Mouse (Mus musculus) thymus, adult 2 months (tissue): ENCODE results near the gene Ltbp3. TPM values are rescaled to one million over a fixed set of nuclear protein-coding genes. Genes with fewer than 3 reads are reported as not detected.

ENCODE experiments used
- DNase-seq: peaks from one replicate; pipeline ENCODE4 v3.0.0; 2021
- H3K27ac ChIP-seq: fragments of 200-500 bp; 2 replicates; pipeline ENCODE4 v1.5.1; 2012; ENCODE audit warnings: low read length, control low read depth; ENCODE audit not compliant: control insufficient read depth, insufficient read depth
- H3K27me3 ChIP-seq: fragments of 200-500 bp; 2 replicates; pipeline ENCODE4 v1.6.1; 2012; ENCODE audit warnings: mild to moderate bottlenecking, low read length, moderate library complexity, mixed read lengths; ENCODE audit not compliant: control insufficient read depth, insufficient read depth
- H3K36me3 ChIP-seq: fragments of 200-500 bp; 2 replicates; pipeline ENCODE4 v1.6.1; 2012; ENCODE audit warnings: mild to moderate bottlenecking, low read length, moderate library complexity; ENCODE audit not compliant: control insufficient read depth, insufficient read depth
- H3K4me1 ChIP-seq: fragments of 200-500 bp; replicated peaks from 2 replicates; pipeline ENCODE4 v1.6.1; 2012; ENCODE audit warnings: low read length; ENCODE audit not compliant: control insufficient read depth, insufficient read depth
- H3K4me3 ChIP-seq: fragments of 200-500 bp; 2 replicates; pipeline ENCODE4 v1.5.1; 2012; ENCODE audit warnings: mild to moderate bottlenecking, low read length, control low read depth, moderate library complexity; ENCODE audit not compliant: control insufficient read depth, insufficient read depth
- CTCF ChIP-seq: fragments of 200-500 bp; IDR thresholded peaks from 2 replicates; pipeline ENCODE4 v1.5.1; 2012; ENCODE audit warnings: mild to moderate bottlenecking, control low read depth, low read length, moderate library complexity, borderline replicate concordance; ENCODE audit not compliant: control insufficient read depth, poor library complexity, insufficient read depth; ENCODE audit errors: extremely low read depth
- POLR2A ChIP-seq: fragments of 200-500 bp; IDR thresholded peaks from 2 replicates; pipeline ENCODE4 v1.6.1; 2012; ENCODE audit warnings: mild to moderate bottlenecking, low read length, control low read depth, moderate library complexity; ENCODE audit not compliant: control insufficient read depth, poor library complexity, insufficient read depth; ENCODE audit errors: extremely low read depth
- WGBS: fragments of 180-500 bp; shearing (Covaris S2); methylation state at CpG from one replicate; pipeline ENCODE4 v1.1.7; 2018; 5-methylcytosine and 5-hydroxymethylcytosine counted together
- polyA plus RNA-seq: library from polyadenylated mRNA; depleted of rRNA; stranded (reverse); fragments of >200 nt; gene quantifications from 2 replicates; pipeline ENCODE4 v1.2.3, GENCODE M21; 2012

The Ltbp3 gene
- polyA plus RNA-seq, 1 experiment = 37.7 TPM

GRCm38 (mm10) chr19:5713255-5713654, 27.4 kb upstream of the Ltbp3 start:
- H3K36me3 ChIP-seq = no peaks in the 10 kb centered on the region; the same call in 1 of the 2 replicates
- H3K4me1 ChIP-seq = peaks cover 4% of the 10 kb centered on the region; the same call in 1 of the 2 replicates
- no peak for TF ChIP-seq CTCF
- TF ChIP-seq POLR2A = no peak
- no peak overlapping the region for H3K27ac ChIP-seq
- H3K27me3 ChIP-seq = no peaks in the 10 kb centered on the region
- DNase-seq = no peak
- 82% methylated on average over 5 of the region's 5 CpGs for WGBS
- H3K4me3 ChIP-seq = no peak overlapping the region

- Histone ChIP-seq H3K36me3 (no peaks in the 10 kb centered on the region; the same call in 1 of the 2 replicates), H3K27me3 (no peaks in the 10 kb centered on the region), H3K4me1 (peaks cover 4% of the 10 kb centered on the region; the same call in 1 of the 2 replicates), H3K4me3 (no peak overlapping the region), H3K27ac (no peak overlapping the region)
- no peak for DNase-seq
- WGBS = 42% methylated on average over 2 of the region's 2 CpGs
- TF ChIP-seq CTCF (no peak), POLR2A (no peak)
These were observed 27.0 kb upstream of the Ltbp3 start for GRCm38 (mm10) chr19:5713730-5714129.

- TF ChIP-seq CTCF (no peak), POLR2A (no peak)
- DNase-seq = no peak
- Histone ChIP-seq H3K36me3 (peaks cover 13% of the 10 kb centered on the region), H3K4me1 (peaks cover 4% of the 10 kb centered on the region; the same call in 1 of the 2 replicates), H3K27me3 (no peaks in the 10 kb centered on the region), H3K4me3 (no peak overlapping the region), H3K27ac (no peak overlapping the region)
- WGBS = 93% methylated on average over 43 of the region's 43 CpGs
These were observed 24.7 kb upstream of the Ltbp3 start for GRCm38 (mm10) chr19:5715793-5716688.

- Histone ChIP-seq H3K4me3 (no peak overlapping the region), H3K27ac (no peak overlapping the region), H3K27me3 (no peaks in the 10 kb centered on the region), H3K36me3 (peaks cover 14% of the 10 kb centered on the region), H3K4me1 (peaks cover 4% of the 10 kb centered on the region; the same call in 1 of the 2 replicates)
- TF ChIP-seq CTCF (no peak), POLR2A (no peak)
- 93% methylated on average over 10 of the region's 10 CpGs for WGBS
- DNase-seq = no peak
These were observed 23.7 kb upstream of the Ltbp3 start for GRCm38 (mm10) chr19:5716955-5717354.

GRCm38 (mm10) chr19:5721233-5721632, 19.5 kb upstream of the Ltbp3 start:
- no peak overlapping the region for H3K27ac ChIP-seq
- no peak overlapping the region for H3K4me3 ChIP-seq
- TF ChIP-seq CTCF (no peak), POLR2A (no peak)
- no peaks in the 10 kb centered on the region for H3K27me3 ChIP-seq
- no peak for DNase-seq
- 96% methylated on average over 6 of the region's 6 CpGs for WGBS
- peaks cover 20% of the 10 kb centered on the region for H3K36me3 ChIP-seq
- peaks cover 23% of the 10 kb centered on the region for H3K4me1 ChIP-seq

- Histone ChIP-seq H3K27ac (no peak overlapping the region), H3K4me3 (no peak overlapping the region), H3K4me1 (peaks cover 36% of the 10 kb centered on the region), H3K27me3 (no peaks in the 10 kb centered on the region), H3K36me3 (peaks cover 20% of the 10 kb centered on the region)
- TF ChIP-seq POLR2A (no peak), CTCF (no peak)
- WGBS = 91% methylated on average over 7 of the region's 7 CpGs
- DNase-seq = no peak
These were observed 17.8 kb upstream of the Ltbp3 start for GRCm38 (mm10) chr19:5722848-5723425.
